Mouse (Mus musculus) neutrophil, adult 5-6 weeks (primary cell): ENCODE data around the gene Pigq. TPM values are rescaled to one million over a fixed set of nuclear protein-coding genes. Genes with fewer than 3 reads are reported as not detected.

Source experiments
- total RNA-seq: library from RNA; stranded (forward); fragments of 200-1000 nt; gene quantifications from 2 replicates; pipeline ENCODE4 v1.2.3, GENCODE M21; 2017

Pigq gene
- total RNA-seq, 1 experiment from 2014 or later = 23.3 TPM

Other genes with a start within 250 kb of the Pigq start
- not detected in 2 replicates for gene Gng13, start 227.8 kb downstream of the Pigq start, total RNA-seq
- gene Chtf18, start 217.5 kb downstream of the Pigq start, total RNA-seq = 1.5 and 2.3 TPM in 2 replicates
- gene Rpusd1, start 217.3 kb downstream of the Pigq start, total RNA-seq = 1.7 and 2.2 TPM in 2 replicates
- not detected in 2 replicates for gene Mslnl, start 208.9 kb downstream of the Pigq start, total RNA-seq
- gene Msln, start 190.6 kb downstream of the Pigq start, total RNA-seq = 1.6 TPM in 1 of 2 replicates, not detected in the other
- gene Narfl, start 171.2 kb downstream of the Pigq start, total RNA-seq = 36.2 and 41.3 TPM in 2 replicates
- gene Haghl, start 159.3 kb downstream of the Pigq start, total RNA-seq = 21.5 and 24.7 TPM in 2 replicates
- 0.25 TPM in 1 of 2 replicates, not detected in the other for gene Ccdc78, start 158.4 kb downstream of the Pigq start, total RNA-seq
- gene Fam173a, start 152.0 kb downstream of the Pigq start, total RNA-seq = 23.6 and 33.3 TPM in 2 replicates
- not detected in 2 replicates for gene AC134908.4, start 149.3 kb downstream of the Pigq start, total RNA-seq
- gene Metrn, start 147.8 kb downstream of the Pigq start, total RNA-seq = 3.5 and 4.4 TPM in 2 replicates
- not detected in 2 replicates for gene Fbxl16, start 135.9 kb downstream of the Pigq start, total RNA-seq
- 12.9 and 13.4 TPM in 2 replicates for gene Wdr24, start 121.3 kb downstream of the Pigq start, total RNA-seq
- 10.9 and 11.0 TPM in 2 replicates for gene Jmjd8, start 116.1 kb downstream of the Pigq start, total RNA-seq
- 74.8 and 79.7 TPM in 2 replicates for gene Stub1, start 111.5 kb downstream of the Pigq start, total RNA-seq
- gene Rhbdl1, start 107.6 kb downstream of the Pigq start, total RNA-seq = 1.5 TPM in 1 of 2 replicates, not detected in the other
- gene Gm20683, start 103.2 kb downstream of the Pigq start, total RNA-seq = 3.4 and 5.6 TPM in 2 replicates
- 34.6 and 37.0 TPM in 2 replicates for gene Rhot2, start 100.1 kb downstream of the Pigq start, total RNA-seq
- 7.4 and 8.4 TPM in 2 replicates for gene Wdr90, start 83.4 kb downstream of the Pigq start, total RNA-seq
- 1.2 TPM in 1 of 2 replicates, not detected in the other for gene Mcrip2, start 76.2 kb downstream of the Pigq start, total RNA-seq
- 5.8 and 7.1 TPM in 2 replicates for gene Mettl26, start 69.9 kb downstream of the Pigq start, total RNA-seq
- 2.0 and 3.0 TPM in 2 replicates for gene Wfikkn1, start 64.1 kb downstream of the Pigq start, total RNA-seq
- 6.5 and 7.8 TPM in 2 replicates for gene Rab40c, start 25.2 kb downstream of the Pigq start, total RNA-seq
- gene Nhlrc4, start within 50 bp of the Pigq start, total RNA-seq = not detected in 2 replicates
- gene A930017K11Rik, start 7.6 kb upstream of the Pigq start, total RNA-seq = not detected in 2 replicates
- gene Capn15, start 40.9 kb upstream of the Pigq start, total RNA-seq = 9.2 and 10.2 TPM in 2 replicates
- 2.8 and 3.7 TPM in 2 replicates for gene Rab11fip3, start 124.6 kb upstream of the Pigq start, total RNA-seq
- 5.0 and 5.5 TPM in 2 replicates for gene Decr2, start 145.4 kb upstream of the Pigq start, total RNA-seq
- gene Nme4, start 150.7 kb upstream of the Pigq start, total RNA-seq = 2.7 TPM in 1 of 2 replicates, not detected in the other
- gene Tmem8, start 168.4 kb upstream of the Pigq start, total RNA-seq = 15.5 and 17.3 TPM in 2 replicates
- 10.7 and 19.7 TPM in 2 replicates for gene Mrpl28, start 178.6 kb upstream of the Pigq start, total RNA-seq
- gene Axin1, start 193.8 kb upstream of the Pigq start, total RNA-seq = 152 and 244 TPM in 2 replicates